Mouse (Mus musculus): ENCODE data around the gene Twf1. TPM values are rescaled to one million over a fixed set of nuclear protein-coding genes. Genes with fewer than 3 reads are reported as not detected.

The Twf1 gene
- total RNA-seq (2021), result 91.6 and 105 TPM in 2 replicates
- long read RNA-seq, transcript Twf1-201 (9 exons, 3,025 nt), result major isoform, 39 of 51 reads
- long read RNA-seq, partial matches to known transcripts, result 5 of 51 reads
- long read RNA-seq, other reads (novel, unspliced or antisense), result 7 of 51 reads

- DNase-seq, result peak; percentile 99
These were observed at the start of gene Twf1 for GRCm38 (mm10) chr15:94589219-94590075. Gene Twf1 (minus strand): TSS chr15:94589889.

GRCm38 (mm10) chr15:94639126-94639525, 49.4 kb upstream of the Twf1 start:
- no peak for DNase-seq

- DNase-seq, result no peak
These were observed 48.5 kb upstream of the Twf1 start for GRCm38 (mm10) chr15:94638207-94638606.

GRCm38 (mm10) chr15:94634524-94634923, 44.8 kb upstream of the Twf1 start:
- DNase-seq, result no peak

- DNase-seq, result no peak
These were observed 40.9 kb upstream of the Twf1 start for GRCm38 (mm10) chr15:94630553-94630952.

- peak; percentile 52 for DNase-seq
These were observed 39.3 kb upstream of the Twf1 start, which contains the start of gene Tmem117 for GRCm38 (mm10) chr15:94628830-94629601. Gene Tmem117 (plus strand): TSS chr15:94629232.

- no peak for DNase-seq
These were observed 38.8 kb upstream of the Twf1 start for GRCm38 (mm10) chr15:94628463-94628829.

GRCm38 (mm10) chr15:94620909-94621308, 31.2 kb upstream of the Twf1 start:
- DNase-seq, result no peak

- DNase-seq, result peak; percentile 23
These were observed 26.3 kb upstream of the Twf1 start for GRCm38 (mm10) chr15:94616036-94616435.

GRCm38 (mm10) chr15:94607768-94608167, 18.1 kb upstream of the Twf1 start:
- DNase-seq, result no peak

- DNase-seq, result no peak
These were observed 12.8 kb upstream of the Twf1 start for GRCm38 (mm10) chr15:94602441-94602840.

- peak; percentile 64 for DNase-seq
These were observed 11.7 kb upstream of the Twf1 start for GRCm38 (mm10) chr15:94601339-94601738.

GRCm38 (mm10) chr15:94600145-94600707, 10.5 kb upstream of the Twf1 start:
- no peak for DNase-seq

- DNase-seq, result no peak
These were observed 3.9 kb upstream of the Twf1 start for GRCm38 (mm10) chr15:94593586-94593985.

GRCm38 (mm10) chr15:94591356-94591755, 1.7 kb upstream of the Twf1 start:
- DNase-seq, result no peak

GRCm38 (mm10) chr15:94590083-94590482, 394 bp upstream of the Twf1 start:
- no peak for DNase-seq

- DNase-seq, result no peak
These were observed 1.6 kb downstream of the Twf1 start for GRCm38 (mm10) chr15:94587826-94588715.

- DNase-seq, result no peak
These were observed 5.0 kb downstream of the Twf1 start for GRCm38 (mm10) chr15:94584738-94585137.

GRCm38 (mm10) chr15:94583153-94583552, 6.5 kb downstream of the Twf1 start:
- no peak for DNase-seq

- no peak for DNase-seq
These were observed 7.6 kb downstream of the Twf1 start for GRCm38 (mm10) chr15:94582000-94582593.
